Mouse (Mus musculus) common myeloid progenitor, adult 5-6 weeks (primary cell): Measurements from ENCODE around the gene Lzts2. TPM values are rescaled to one million over a fixed set of nuclear protein-coding genes. Genes with fewer than 3 reads are reported as not detected.

Source experiments
- ATAC-seq: replicated peaks from 2 replicates; pipeline ENCODE4 v1.8.0; 2016; ENCODE audit warnings: low read depth, mild to moderate bottlenecking, moderate TSS enrichment, inconsistent platforms; ENCODE audit not compliant: poor library complexity, severe bottlenecking
- total RNA-seq: library from RNA; stranded (forward); fragments of 200-1000, 187-1606 nt; gene quantifications from 2 replicates; pipeline ENCODE4 v1.2.3, GENCODE M21; 2017

Lzts2 gene
- total RNA-seq, 1 experiment from 2014 or later: 14.2 TPM

- peak; percentile 10; the same call in 1 of the 2 replicates for ATAC-seq
Measured at GRCm38 (mm10) chr19:45075323-45076035, 61.3 kb downstream of the Lzts2 start.

GRCm38 (mm10) chr19:45076036-45076575 lies 61.9 kb downstream of the Lzts2 start:
- no peak for ATAC-seq

Other genes starting within 250 kb of the Lzts2 start
- gene Slf2, start 83.3 kb upstream of the Lzts2 start, total RNA-seq: 48.8 and 52.4 TPM in 2 replicates
- 0.32 TPM in 1 of 2 replicates, not detected in the other for gene Sema4g, start 25.3 kb upstream of the Lzts2 start, total RNA-seq
- gene Twnk, start 8.8 kb upstream of the Lzts2 start, total RNA-seq: 31.0 and 32.2 TPM in 2 replicates
- gene Mrpl43, start 8.0 kb upstream of the Lzts2 start, total RNA-seq: 19.0 and 36.4 TPM in 2 replicates
- gene Pdzd7, start 31.3 kb downstream of the Lzts2 start, total RNA-seq: 0.23 TPM in 1 of 2 replicates, not detected in the other
- 8.6 and 11.0 TPM in 2 replicates for gene Sfxn3, start 33.1 kb downstream of the Lzts2 start, total RNA-seq
- gene Kazald1, start 60.8 kb downstream of the Lzts2 start, total RNA-seq: 0.50 and 1.1 TPM in 2 replicates
- not detected in 2 replicates for gene Tlx1, start 136.3 kb downstream of the Lzts2 start, total RNA-seq
- gene Lbx1, start 221.4 kb downstream of the Lzts2 start, total RNA-seq: not detected in 2 replicates